Mouse (Mus musculus): ENCODE measurements around the gene Sept1.

DNA sequence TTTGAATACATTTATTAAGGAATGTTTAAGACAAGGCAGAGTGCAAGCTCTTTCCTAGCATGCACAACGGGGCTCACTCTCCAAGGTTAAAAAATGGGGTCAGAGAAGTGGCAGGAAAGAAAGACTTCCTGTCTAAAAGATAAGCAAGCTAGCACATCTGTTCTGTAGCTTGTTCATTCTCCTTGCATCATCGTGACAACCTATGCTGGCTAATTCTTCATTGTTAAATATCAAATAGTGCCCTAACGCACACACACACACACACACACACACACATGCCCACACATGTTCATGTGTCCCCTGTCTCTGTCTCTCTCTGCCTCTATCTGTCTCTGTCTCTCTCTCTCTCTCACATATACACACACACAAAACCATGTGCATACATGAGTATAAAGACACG, 48.2 kb upstream of the Sept1 start:
- no peak for TF ChIP-seq CTCF (IDR thresholded peaks at IDR 0.05; ENCODE audit: extremely low read depth, insufficient read depth, insufficient read length, insufficient replicate concordance)
- no peak for TF ChIP-seq POLR2A (IDR thresholded peaks at IDR 0.05; ENCODE audit: low read depth, low read length)

Measured in spleen, adult 2 months (tissue).